Mouse (Mus musculus): ENCODE data around the gene H2-D1.
"Not testable (repeated sequence)": the region's sequence is repeated elsewhere in the genome, so short reads cannot be mapped to it uniquely, and the experiment has no call there.

The H2-D1 gene

DNA sequence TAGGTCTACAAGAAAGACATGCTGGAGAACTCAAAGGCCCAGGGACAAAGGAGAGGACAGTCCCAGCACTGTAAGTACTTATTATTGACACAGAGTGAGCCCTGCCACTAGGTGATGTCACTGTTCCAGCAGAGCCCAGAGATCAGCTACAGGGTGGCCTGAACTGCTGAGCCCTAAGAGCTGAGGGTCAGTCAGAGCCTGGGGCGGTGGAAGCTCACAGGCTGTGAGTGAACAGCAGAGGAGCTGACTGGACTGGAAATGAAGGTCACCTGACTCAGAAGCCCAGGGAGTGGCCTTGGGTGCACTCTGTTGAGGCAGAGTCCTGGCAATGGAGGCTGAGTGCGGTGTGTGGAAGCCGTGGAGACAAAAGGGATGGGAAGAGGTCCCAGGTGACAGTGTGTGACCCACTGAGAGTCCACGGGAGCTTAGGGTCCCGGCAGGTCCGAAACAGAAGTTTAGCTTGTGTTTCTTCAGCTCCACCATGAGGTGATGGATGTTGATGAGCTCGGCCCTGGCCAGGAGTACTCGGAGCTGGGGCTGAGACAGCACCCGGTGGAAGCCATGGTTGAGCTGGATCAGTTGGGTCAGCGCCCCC lies 41.3 kb downstream of the H2-D1 start:
- no peak for DNase-seq (ENCODE audit: low read depth, low spot score)

DNA sequence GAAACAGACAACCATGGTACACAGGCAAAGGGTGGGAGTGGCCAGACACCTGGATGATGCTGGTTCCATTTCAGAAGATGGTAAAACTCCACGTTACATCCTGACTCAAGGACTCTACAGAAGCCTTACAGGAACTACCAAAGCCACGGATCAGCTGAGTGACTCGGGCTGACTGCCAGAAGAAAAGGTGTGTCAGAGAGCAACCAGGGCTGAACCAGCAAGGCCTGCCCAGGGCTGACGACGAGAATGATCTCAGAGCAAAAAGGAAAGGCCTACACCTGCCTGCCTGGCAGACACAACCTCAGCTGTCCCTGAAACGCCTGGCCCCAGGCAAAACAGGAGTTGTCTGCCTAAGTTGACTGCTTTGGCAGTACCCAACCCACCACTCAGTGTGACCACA lies 41.9 kb downstream of the H2-D1 start:
- DNase-seq (ENCODE audit: low read depth, low spot score) = no peak

DNA sequence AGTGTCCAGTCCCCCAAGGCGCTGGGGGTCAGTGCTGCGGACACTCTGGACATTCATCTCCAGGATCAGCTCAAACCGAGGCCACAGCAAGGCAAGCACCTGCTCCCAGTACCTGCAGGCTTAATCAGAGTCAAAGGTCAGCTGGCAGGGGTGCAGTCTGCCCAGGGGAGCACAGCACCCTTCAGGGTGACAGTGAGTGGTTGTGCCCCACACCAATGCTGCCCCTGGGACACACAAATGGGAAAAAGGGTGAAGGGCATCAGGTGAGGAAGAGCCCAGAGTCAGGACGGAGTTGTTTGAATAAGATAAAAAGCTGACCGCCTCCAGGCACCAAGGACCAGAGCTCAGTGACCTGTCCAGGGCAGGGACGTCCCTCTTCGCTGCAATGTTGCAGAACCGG lies 42.4 kb downstream of the H2-D1 start:
- not testable (repeated sequence) for DNase-seq (ENCODE audit: low read depth, low spot score)

All from ES-CJ7 (cell line).